Mouse (Mus musculus) stomach, postnatal 0 days (tissue): Measurements from ENCODE around the gene Esrrg.

Experiments
- CTCF ChIP-seq: IDR thresholded peaks from 2 replicates; pipeline ENCODE4 v1.5.1; 2016; ENCODE audit warnings: antibody characterized with exemption, low read depth, mild to moderate bottlenecking, moderate library complexity
- EP300 ChIP-seq: optimal IDR thresholded peaks from 2 replicates; pipeline ENCODE3; 2016; ENCODE audit warnings: antibody characterized with exemption

DNA sequence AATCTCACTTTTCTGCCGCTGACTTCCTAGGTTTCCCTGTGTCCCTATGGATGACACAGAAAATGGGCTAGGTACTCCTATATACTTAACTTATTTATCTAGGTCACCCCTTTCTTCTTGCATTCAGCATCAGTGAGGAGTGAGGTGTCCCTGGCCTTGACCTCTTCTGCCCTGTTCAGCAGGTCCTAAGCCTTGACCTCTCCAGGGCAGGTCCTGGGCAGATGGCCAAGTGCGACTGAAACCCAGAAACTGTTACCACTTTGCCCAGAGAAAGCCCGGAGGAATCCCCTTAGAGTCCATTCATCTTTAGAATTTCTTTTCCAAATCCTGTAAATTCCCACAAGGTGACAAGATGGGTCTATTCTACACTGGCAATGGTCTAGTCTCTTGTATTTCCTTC lies 201.0 kb downstream of the Esrrg start:
- TF ChIP-seq CTCF = no peak
- no peak for TF ChIP-seq EP300
